Mouse (Mus musculus) limb, embryonic 11.5 days (tissue): ENCODE data around the gene Med13l. TPM values are rescaled to one million over a fixed set of nuclear protein-coding genes. Genes with fewer than 3 reads are reported as not detected.

Experiments
- ATAC-seq: fragments of 200-750 bp; cut with Nextera tagmentation; 2 replicates; pipeline ENCODE4 v1.8.0; 2017; ENCODE audit warnings: low read depth; ENCODE audit not compliant: insufficient number of reproducible peaks, low FRiP score, low TSS enrichment
- DNase-seq: peaks from one replicate; pipeline ENCODE4 v3.0.0-alpha.2; 2015; ENCODE audit warnings: low spot score
- H3K27ac ChIP-seq: fragments of 300-500 bp; sonication (generic); replicated peaks from 2 replicates; pipeline ENCODE4 v1.5.1; 2014; ENCODE audit warnings: low read depth, mild to moderate bottlenecking, low read length
- H3K27me3 ChIP-seq: fragments of 300-500 bp; sonication (generic); 2 replicates; pipeline ENCODE4 v1.6.1; 2014; ENCODE audit warnings: mild to moderate bottlenecking, low read length, mixed read lengths; ENCODE audit not compliant: control insufficient read depth, insufficient read depth
- H3K36me3 ChIP-seq: fragments of 300-500 bp; sonication (generic); 2 replicates; pipeline ENCODE4 v1.6.1; 2014; ENCODE audit warnings: mild to moderate bottlenecking, low read length, moderate library complexity, mixed read lengths; ENCODE audit not compliant: control insufficient read depth, insufficient read depth
- H3K4me1 ChIP-seq: fragments of 300-500 bp; sonication (generic); 2 replicates; pipeline ENCODE4 v1.6.1; 2014; ENCODE audit warnings: low read length, mixed read lengths; ENCODE audit not compliant: control insufficient read depth, insufficient read depth
- H3K4me2 ChIP-seq: fragments of 300-500 bp; sonication (generic); 2 replicates; pipeline ENCODE4 v1.6.1; 2014; ENCODE audit warnings: low read depth, mild to moderate bottlenecking, moderate library complexity; ENCODE audit not compliant: severe bottlenecking
- H3K4me3 ChIP-seq: fragments of 300-500 bp; sonication (generic); 2 replicates; pipeline ENCODE4 v1.5.1; 2014; ENCODE audit warnings: low read depth, low read length
- H3K9ac ChIP-seq: fragments of 300-500 bp; sonication (generic); 2 replicates; pipeline ENCODE4 v1.6.1; 2014; ENCODE audit warnings: mild to moderate bottlenecking, low read length
- H3K9me3 ChIP-seq: fragments of 300-500 bp; sonication (generic); 2 replicates; pipeline ENCODE4 v1.6.1; 2016; ENCODE audit warnings: low read length; ENCODE audit not compliant: control insufficient read depth
- WGBS: fragments of 180-500 bp; shearing (Covaris S2); extraction: QIAGEN DNeasy Blood & Tissue Kit; methylation state at CpG from one replicate; pipeline ENCODE4 v1.1.7; 2014; 5-methylcytosine and 5-hydroxymethylcytosine counted together
- polyA plus RNA-seq: library from polyadenylated mRNA; unstranded; fragments of >200 nt; fragmentation: Nextera tagmentation; extraction: Ambion mirVana; gene quantifications from 2 replicates; pipeline ENCODE4 v1.2.1, GENCODE M21; 2014

Med13l gene
- polyA plus RNA-seq, 1 experiment from 2014 or later, result 15.1 TPM

DNA sequence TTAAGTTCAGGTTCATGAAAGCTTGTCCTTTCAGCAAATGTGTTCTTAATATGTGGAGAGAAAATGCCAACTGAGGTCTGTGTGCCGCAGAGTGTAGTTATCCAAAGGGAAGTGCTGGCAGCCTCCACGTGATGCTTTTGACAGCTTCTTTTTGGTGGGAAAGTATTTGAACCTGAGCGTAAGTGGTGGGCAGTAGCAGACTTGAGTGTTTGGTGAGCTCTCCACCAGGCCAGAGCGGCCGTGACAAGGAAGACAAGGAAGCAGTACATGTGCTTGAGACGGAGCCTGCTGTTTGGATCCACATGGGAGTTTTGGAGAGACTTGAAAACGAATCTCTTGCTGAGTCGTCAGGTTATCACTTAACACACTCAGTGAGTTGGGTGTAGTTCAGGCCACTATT lies 71.9 kb downstream of the Med13l start:
- Histone ChIP-seq H3K36me3 (no peaks in the 10 kb centered on the region), H3K4me2 (no peak overlapping the region), H3K27me3 (no peaks in the 10 kb centered on the region), H3K9me3 (no peaks in the 10 kb centered on the region), H3K4me1 (peaks cover 11% of the 10 kb centered on the region), H3K27ac (no peak overlapping the region), H3K9ac (no peak overlapping the region), H3K4me3 (no peak overlapping the region)
- WGBS, result 78% methylated on average over 8 of the region's 8 CpGs
- no peak for DNase-seq
- no peak for ATAC-seq

DNA sequence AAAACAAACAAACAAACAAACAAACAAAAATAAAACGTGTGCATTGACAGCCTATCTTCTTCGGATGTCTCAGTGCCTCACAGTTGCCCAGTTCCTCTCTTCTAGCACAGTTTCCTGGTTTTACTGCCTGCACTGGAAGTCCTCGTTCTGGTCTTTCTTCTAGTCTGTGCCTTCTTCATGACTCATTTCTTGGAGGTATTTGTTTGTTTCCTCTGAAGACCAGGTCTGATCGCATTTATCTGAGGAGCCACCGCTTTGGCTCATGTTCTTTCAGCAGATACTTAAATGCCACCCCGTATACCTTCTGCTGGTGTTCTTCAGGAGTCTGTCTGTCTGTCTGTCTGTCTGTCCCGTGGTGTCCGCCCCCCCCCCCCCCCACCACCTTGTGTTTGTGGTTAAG lies 72.6 kb downstream of the Med13l start:
- Histone ChIP-seq H3K36me3 (no peaks in the 10 kb centered on the region), H3K4me2 (no peak overlapping the region), H3K9ac (no peak overlapping the region), H3K27me3 (no peaks in the 10 kb centered on the region), H3K4me3 (no peak overlapping the region), H3K4me1 (peaks cover 11% of the 10 kb centered on the region), H3K9me3 (no peaks in the 10 kb centered on the region), H3K27ac (no peak overlapping the region)
- DNase-seq (no peak), ATAC-seq (no peak)
- 75% methylated on average over 8 of the region's 8 CpGs for WGBS

DNA sequence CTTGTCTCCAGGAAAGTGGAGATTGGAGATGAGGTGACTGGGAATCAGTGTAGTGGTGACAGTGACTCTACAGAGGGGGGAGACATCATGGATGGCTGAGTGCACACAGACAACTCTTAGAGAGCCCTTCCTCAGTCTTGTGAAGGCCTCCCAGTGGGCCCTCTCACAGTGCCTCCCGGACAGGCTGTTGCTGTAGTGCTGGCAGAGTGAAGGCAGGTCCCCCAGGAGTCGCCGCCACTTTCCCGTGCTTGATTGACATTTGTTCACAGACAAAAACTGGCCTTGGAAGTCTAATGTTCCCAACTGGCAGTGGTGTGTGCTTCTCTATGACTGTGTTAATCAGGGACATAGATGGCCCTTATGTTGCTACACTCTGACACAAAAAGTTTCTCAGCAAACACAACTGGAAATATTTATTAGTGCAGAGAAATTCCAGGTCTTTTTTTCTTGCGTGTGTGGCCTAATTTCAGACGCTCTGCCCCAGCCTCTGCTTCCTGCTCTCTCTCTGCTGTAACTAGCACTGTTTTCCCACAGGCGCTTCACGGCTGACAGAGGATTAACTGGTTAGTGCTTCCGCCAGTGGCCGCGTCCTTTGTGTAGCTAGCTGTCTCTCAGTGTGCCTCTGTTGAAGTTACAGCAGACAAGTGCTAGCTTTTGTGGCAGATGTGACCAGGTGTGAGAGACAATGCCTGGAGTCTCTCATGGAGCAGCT lies 75.2 kb downstream of the Med13l start:
- Histone ChIP-seq H3K4me2 (no peak overlapping the region), H3K4me1 (peaks cover 16% of the 10 kb centered on the region), H3K9ac (no peak overlapping the region), H3K9me3 (no peaks in the 10 kb centered on the region), H3K27me3 (no peaks in the 10 kb centered on the region), H3K27ac (no peak overlapping the region), H3K4me3 (no peak overlapping the region), H3K36me3 (no peaks in the 10 kb centered on the region)
- ATAC-seq (no peak), DNase-seq (no peak)
- WGBS, result 29% methylated on average over 11 of the region's 11 CpGs

DNA sequence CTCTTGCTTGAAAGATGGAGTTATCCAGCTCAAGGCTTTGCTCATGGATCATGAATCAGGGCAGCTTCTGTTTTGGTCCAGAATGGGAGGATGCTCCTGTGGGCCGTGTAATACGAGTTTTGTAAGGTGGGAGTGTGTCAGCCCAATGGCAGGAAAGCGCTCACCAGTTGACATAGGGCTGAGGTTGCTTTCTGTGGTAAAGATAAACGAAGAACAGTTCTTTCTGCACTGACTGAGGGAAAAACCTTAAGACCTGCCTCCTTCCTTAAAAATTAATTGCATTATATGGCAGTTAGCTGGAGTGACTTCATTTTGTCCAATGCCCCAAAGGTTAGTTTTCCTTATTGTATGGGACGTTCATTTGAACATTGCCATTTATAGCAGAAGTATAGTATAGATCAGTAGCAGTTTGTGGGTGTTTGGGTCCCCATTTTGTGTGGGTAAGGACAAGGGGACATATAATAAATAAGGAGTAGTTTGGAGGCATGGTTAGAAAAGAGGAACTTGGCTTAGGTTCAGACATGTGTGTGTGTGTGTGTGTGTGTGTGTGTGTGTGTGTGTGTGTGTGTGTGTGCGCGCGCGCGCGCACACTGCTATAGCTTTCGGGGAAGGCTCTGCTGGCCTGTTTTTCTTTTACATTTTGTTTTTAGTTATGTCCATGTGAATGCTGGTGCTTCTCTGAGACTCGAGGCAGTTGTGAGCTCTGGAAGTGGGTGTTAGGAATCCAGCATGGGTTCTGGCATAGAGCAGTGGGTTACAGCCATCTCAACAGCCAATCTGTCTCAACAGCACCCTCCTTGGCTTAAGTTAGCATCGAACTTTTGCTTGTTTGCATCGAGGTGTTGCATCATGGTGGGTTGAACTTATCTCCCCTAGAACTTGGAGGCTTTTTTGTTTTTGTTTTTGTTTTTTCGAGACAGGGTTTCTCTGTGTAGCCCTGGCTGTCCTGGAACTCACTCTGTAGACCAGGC lies 76.2 kb downstream of the Med13l start:
- no peaks in the 10 kb centered on the region for H3K9me3 ChIP-seq
- DNase-seq, result no peak
- no peak overlapping the region for H3K4me3 ChIP-seq
- H3K4me1 ChIP-seq, result peaks cover 16% of the 10 kb centered on the region
- no peak overlapping the region for H3K4me2 ChIP-seq
- H3K27me3 ChIP-seq, result no peaks in the 10 kb centered on the region
- no peaks in the 10 kb centered on the region for H3K36me3 ChIP-seq
- no peak for ATAC-seq
- no peak overlapping the region for H3K9ac ChIP-seq
- 94% methylated on average over 16 of the region's 16 CpGs for WGBS
- H3K27ac ChIP-seq, result no peak overlapping the region

DNA sequence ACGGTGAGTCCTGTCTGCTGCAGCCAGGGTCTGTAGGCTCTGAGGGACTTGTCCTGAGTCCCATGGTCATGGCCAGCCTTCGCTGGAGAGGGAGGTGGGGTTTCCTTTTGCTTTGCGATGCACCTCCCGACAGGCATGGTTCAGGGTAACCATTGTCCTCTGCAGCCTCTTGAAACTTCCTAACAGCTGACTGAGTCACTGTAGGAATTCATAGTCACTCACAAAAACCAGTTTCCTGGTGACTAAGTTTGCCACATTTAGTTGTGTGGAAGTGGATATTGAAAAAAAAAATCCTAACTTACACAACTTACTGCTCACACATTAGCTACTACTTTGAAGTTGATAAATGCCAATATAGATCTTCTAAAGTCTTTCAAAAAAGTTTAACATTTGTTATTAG lies 77.5 kb downstream of the Med13l start:
- Histone ChIP-seq H3K9ac (no peak overlapping the region), H3K27ac (no peak overlapping the region), H3K9me3 (no peaks in the 10 kb centered on the region), H3K4me3 (no peak overlapping the region), H3K27me3 (no peaks in the 10 kb centered on the region), H3K36me3 (no peaks in the 10 kb centered on the region), H3K4me1 (peaks cover 18% of the 10 kb centered on the region), H3K4me2 (no peak overlapping the region)
- DNase-seq (no peak), ATAC-seq (no peak)
- WGBS, result 80% methylated on average over 4 of the region's 4 CpGs

DNA sequence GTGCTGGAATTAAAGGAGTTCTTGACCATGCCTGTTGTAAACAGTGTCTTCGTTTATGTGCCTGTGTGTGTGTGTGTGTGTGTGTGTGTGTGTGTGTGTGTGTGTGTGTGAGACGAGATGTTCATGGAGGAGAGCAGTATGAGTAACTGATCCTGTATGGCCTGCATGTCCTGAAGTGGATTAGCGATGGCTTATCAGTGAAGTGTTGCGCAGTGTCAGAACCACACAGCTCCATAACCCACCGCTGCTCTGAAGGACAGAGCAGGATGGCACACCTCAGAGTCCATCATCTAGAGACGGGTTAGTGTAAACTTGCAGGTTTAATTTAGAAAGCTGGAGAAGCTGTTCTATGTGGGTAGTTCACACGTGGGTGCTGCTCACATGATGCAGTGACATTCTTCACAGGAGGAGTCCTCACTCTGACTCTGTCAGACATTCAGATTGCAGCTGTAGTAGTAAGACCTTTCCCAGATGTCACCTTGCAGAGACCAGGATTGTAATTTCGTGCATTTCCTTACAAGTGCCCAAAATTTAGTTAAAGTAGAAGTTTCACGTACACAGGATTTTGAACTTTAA lies 78.1 kb downstream of the Med13l start:
- Histone ChIP-seq H3K36me3 (no peaks in the 10 kb centered on the region), H3K4me1 (peaks cover 18% of the 10 kb centered on the region), H3K4me3 (no peak overlapping the region), H3K27me3 (no peaks in the 10 kb centered on the region), H3K9me3 (no peaks in the 10 kb centered on the region), H3K27ac (no peak overlapping the region), H3K9ac (no peak overlapping the region), H3K4me2 (no peak overlapping the region)
- DNase-seq (no peak), ATAC-seq (no peak)
- 75% methylated on average over 9 of the region's 9 CpGs for WGBS

DNA sequence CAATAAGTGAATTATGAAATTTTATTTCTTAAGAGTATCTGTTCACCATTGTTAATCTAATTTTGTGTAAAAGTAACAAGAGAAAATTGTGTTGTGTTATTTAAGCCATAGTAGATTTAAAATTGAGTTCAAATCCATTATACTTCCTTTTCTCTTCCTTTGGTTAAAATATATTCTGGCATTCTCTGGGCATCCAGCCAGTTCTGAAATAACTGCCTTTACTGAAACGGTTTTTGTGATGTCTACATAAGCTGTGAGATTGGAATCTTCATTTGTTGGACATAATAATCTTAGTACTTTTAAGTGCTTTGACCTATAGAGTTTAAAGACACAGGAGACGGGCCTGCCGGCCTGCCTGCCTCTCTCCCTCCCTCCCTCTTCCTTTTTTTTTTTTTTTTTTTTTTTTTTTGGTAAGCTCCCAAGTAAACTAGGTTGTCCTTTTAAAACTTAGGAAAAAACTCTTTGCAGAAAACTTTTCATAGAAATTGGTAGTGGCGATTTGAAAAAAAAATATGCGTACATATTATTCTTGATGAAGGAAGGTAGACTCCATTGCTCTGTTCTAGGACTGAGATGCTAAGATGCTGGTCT lies 78.7 kb downstream of the Med13l start:
- DNase-seq (no peak), ATAC-seq (no peak)
- Histone ChIP-seq H3K4me3 (no peak overlapping the region), H3K9me3 (no peaks in the 10 kb centered on the region), H3K9ac (no peak overlapping the region), H3K27me3 (no peaks in the 10 kb centered on the region), H3K4me1 (peaks cover 18% of the 10 kb centered on the region), H3K4me2 (no peak overlapping the region), H3K36me3 (no peaks in the 10 kb centered on the region), H3K27ac (no peak overlapping the region)
- WGBS, result 55% methylated on average over 5 of the region's 5 CpGs

DNA sequence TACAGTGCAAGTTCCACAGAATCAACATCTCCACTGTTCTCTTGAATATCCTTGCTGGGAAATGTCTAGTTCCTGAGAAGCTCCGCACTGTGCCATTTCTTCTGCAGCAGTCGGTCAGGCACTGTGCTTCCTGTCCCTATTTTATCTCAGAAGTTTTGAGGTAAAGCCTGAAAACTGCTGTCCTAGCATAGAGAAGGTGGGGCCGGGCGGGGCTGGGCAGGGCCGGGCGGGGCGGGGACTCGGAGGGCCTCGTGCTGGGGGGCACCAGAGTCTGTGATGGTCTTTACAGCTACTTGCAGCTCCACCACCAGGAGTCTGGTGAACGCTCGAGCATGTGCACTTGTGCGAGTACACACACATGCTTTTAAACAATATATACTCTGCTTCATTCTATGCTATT lies 83.6 kb downstream of the Med13l start:
- H3K27ac ChIP-seq, result no peak overlapping the region
- no peak for DNase-seq
- no peak for ATAC-seq
- H3K4me1 ChIP-seq, result peaks cover 12% of the 10 kb centered on the region; the same call in 1 of the 2 replicates
- H3K36me3 ChIP-seq, result no peaks in the 10 kb centered on the region
- no peaks in the 10 kb centered on the region for H3K9me3 ChIP-seq
- no peaks in the 10 kb centered on the region for H3K27me3 ChIP-seq
- 86% methylated on average over 12 of the region's 12 CpGs for WGBS
- H3K4me2 ChIP-seq, result no peak overlapping the region
- H3K9ac ChIP-seq, result no peak overlapping the region
- H3K4me3 ChIP-seq, result no peak overlapping the region
